Mouse (Mus musculus): ENCODE measurements around the gene Cited2. TPM values are rescaled to one million over a fixed set of nuclear protein-coding genes. Genes with fewer than 3 reads are reported as not detected.

The Cited2 gene
- 48.5 and 49.6 TPM in 2 replicates for polyA plus RNA-seq (2016; fragmentation: Nextera tagmentation; extraction: Ambion mirVana)

DNA sequence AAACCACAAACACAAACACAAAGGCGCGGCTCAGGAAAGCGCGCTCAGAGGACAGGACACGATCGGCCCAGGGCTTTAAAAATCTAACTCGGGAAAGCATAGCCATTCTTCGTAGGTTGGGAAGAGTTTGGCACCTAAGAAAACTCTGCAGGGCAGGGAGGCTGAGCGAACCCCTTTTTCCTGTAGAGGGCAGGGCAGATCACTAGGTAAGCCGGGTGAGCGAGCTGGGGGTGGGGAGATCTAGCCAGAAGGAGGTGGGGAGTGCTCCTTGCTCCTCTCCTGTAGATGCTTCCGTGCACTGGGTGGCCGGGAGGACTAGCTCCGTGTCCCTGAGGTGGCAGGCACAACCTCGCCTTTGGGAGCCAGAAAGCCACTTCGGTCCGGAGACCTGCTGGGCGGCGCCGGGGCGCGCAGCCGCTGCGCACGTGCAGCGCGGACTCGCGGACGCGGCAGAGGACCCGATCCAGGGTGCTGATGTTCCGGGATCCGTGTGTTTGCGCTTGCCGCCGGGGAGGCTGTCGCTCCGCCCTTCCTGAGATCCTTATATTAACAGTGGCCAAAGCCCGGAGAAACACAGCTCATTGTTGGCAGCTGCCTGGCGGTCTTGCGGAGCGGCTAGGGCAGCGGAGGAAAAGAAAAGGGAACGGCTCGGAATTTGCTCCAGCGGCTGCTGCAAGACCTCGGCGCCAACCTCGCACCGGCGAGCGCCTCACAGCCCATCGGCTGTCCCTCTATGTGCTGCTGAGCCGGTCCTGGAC lies at the start of gene Cited2:
Cited2 (plus strand) TSS at position 566 of the 758 bp plus-strand sequence.
- peak within 1 kb of the TSS; percentile 84 for H3K4me2 ChIP-seq
- H3K27me3 ChIP-seq (replicated peaks): no peaks in the 10 kb centered on the region
- peak within 1 kb of the TSS; percentile 100 for H3K27ac ChIP-seq (ENCODE audit: poor library complexity, severe bottlenecking)
- H3K4me1 ChIP-seq (replicated peaks): peaks cover 40% of the 10 kb centered on the region
- H3K4me3 ChIP-seq: peak within 1 kb of the TSS; percentile 88
- peak; percentile 85 for ATAC-seq (ENCODE audit: insufficient number of reproducible peaks, low FRiP score)
- H3K36me3 ChIP-seq: no peaks in the 10 kb centered on the region; the same call in 1 of the 2 replicates
- WGBS: under 1% methylated on average over 55 of the region's 55 CpGs
- H3K9ac ChIP-seq: peak within 1 kb of the TSS; percentile 98
- H3K9me3 ChIP-seq (replicated peaks): no peaks in the 10 kb centered on the region

DNA sequence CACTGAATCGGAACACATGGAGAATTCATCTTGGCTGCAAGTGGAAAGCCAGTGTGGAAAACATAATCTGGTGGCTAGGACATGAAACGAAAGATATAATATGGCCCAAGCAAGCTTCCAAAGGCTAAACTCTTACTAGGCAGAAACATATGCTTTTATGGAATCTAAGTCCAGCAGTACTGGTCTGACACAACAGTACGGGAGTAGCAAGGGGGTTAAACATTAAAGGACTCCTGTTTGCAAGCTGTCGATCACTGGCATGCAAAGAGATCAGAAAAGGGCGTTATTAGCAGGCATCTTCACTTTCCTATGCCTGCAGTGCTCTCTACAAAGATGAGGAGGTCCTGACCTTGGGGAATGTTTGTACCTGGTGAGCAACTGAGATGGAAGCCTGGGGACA lies 48.6 kb upstream of the Cited2 start:
- Histone ChIP-seq H3K9ac (no peak overlapping the region), H3K36me3 (no peaks in the 10 kb centered on the region), H3K27me3 (replicated peaks) (no peaks in the 10 kb centered on the region), H3K4me1 (replicated peaks) (no peaks in the 10 kb centered on the region), H3K4me3 (no peak overlapping the region), H3K9me3 (replicated peaks) (no peaks in the 10 kb centered on the region), H3K27ac (ENCODE audit: poor library complexity, severe bottlenecking) (no peak overlapping the region), H3K4me2 (no peak overlapping the region)
- ATAC-seq (ENCODE audit: insufficient number of reproducible peaks, low FRiP score): no peak
- 82% methylated on average over 5 of the region's 5 CpGs for WGBS

DNA sequence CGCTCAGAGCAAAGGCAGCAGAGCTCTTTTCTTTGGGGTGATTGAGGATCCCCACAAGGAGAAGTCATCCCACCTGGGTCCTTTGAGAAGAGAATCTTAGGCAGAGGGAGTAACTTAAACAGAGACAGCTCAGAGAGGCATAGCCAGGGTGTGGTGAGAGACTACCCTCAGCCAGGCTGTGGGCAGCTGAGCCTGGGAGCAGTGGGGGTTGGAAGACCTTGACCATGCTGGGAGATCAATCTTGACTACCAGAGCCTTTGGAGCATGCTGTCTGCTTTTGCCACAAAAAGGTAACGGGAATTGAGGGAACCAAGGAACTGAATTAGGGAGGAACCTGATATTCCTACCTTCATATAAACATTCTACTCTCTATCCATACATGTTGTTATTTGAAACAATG lies 48.1 kb upstream of the Cited2 start:
- no peaks in the 10 kb centered on the region for H3K9me3 ChIP-seq (replicated peaks)
- 89% methylated on average over 2 of the region's 2 CpGs for WGBS
- H3K9ac ChIP-seq: no peak overlapping the region
- H3K27me3 ChIP-seq (replicated peaks): no peaks in the 10 kb centered on the region
- no peak for ATAC-seq (ENCODE audit: insufficient number of reproducible peaks, low FRiP score)
- no peak overlapping the region for H3K27ac ChIP-seq (ENCODE audit: poor library complexity, severe bottlenecking)
- no peak overlapping the region for H3K4me2 ChIP-seq
- H3K36me3 ChIP-seq: no peaks in the 10 kb centered on the region
- no peaks in the 10 kb centered on the region for H3K4me1 ChIP-seq (replicated peaks)
- no peak overlapping the region for H3K4me3 ChIP-seq

DNA sequence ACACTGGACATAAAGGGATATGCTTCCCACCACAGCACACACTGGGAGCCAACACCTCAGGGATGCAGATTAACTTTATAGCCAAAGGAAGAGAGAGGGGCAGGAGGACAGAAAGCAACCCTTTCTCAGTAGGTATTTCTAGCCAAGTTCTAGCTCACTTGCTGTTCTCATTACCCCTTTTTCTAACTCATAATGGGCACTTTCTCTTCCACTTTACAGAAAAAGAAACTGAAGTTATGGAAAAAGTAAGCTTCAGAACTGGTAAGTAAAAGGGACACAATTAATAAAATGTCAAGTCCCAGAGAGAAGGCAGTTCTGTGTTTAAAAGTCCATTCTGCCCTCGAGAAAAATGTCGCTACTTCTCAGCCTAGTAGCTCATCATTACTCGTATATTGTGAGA lies 46.6 kb upstream of the Cited2 start:
- Histone ChIP-seq H3K9me3 (replicated peaks) (no peaks in the 10 kb centered on the region), H3K27me3 (replicated peaks) (no peaks in the 10 kb centered on the region), H3K4me1 (replicated peaks) (peaks cover 7% of the 10 kb centered on the region), H3K36me3 (no peaks in the 10 kb centered on the region), H3K4me2 (no peak overlapping the region), H3K27ac (ENCODE audit: poor library complexity, severe bottlenecking) (no peak overlapping the region), H3K4me3 (no peak overlapping the region), H3K9ac (no peak overlapping the region)
- ATAC-seq (ENCODE audit: insufficient number of reproducible peaks, low FRiP score): no peak
- WGBS: 83% methylated on average over 3 of the region's 3 CpGs

DNA sequence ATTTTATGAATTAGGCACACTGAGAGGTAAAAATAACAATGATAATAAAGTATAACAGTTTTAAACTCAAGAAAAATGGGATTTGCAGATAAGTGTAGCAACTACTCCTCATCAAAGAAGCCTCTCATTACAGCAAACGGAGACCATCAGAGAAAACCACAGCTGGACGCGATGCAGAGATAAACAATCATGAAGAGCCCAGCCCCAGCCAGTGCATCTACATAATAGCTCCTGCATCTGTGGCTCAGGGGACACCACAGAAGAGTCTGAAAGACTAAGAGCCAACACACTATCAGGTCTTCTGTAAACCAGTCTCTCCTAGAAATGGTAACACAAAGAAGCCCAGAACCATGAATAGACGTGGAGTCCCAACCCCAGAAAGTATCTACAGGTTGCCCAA lies 45.7 kb upstream of the Cited2 start:
- WGBS: 59% methylated on average over 4 of the region's 4 CpGs
- Histone ChIP-seq H3K36me3 (no peaks in the 10 kb centered on the region), H3K4me1 (replicated peaks) (peaks cover 7% of the 10 kb centered on the region), H3K4me2 (no peak overlapping the region), H3K9ac (no peak overlapping the region), H3K27ac (ENCODE audit: poor library complexity, severe bottlenecking) (no peak overlapping the region), H3K9me3 (replicated peaks) (no peaks in the 10 kb centered on the region), H3K27me3 (replicated peaks) (no peaks in the 10 kb centered on the region), H3K4me3 (no peak overlapping the region)
- no peak for ATAC-seq (ENCODE audit: insufficient number of reproducible peaks, low FRiP score)

DNA sequence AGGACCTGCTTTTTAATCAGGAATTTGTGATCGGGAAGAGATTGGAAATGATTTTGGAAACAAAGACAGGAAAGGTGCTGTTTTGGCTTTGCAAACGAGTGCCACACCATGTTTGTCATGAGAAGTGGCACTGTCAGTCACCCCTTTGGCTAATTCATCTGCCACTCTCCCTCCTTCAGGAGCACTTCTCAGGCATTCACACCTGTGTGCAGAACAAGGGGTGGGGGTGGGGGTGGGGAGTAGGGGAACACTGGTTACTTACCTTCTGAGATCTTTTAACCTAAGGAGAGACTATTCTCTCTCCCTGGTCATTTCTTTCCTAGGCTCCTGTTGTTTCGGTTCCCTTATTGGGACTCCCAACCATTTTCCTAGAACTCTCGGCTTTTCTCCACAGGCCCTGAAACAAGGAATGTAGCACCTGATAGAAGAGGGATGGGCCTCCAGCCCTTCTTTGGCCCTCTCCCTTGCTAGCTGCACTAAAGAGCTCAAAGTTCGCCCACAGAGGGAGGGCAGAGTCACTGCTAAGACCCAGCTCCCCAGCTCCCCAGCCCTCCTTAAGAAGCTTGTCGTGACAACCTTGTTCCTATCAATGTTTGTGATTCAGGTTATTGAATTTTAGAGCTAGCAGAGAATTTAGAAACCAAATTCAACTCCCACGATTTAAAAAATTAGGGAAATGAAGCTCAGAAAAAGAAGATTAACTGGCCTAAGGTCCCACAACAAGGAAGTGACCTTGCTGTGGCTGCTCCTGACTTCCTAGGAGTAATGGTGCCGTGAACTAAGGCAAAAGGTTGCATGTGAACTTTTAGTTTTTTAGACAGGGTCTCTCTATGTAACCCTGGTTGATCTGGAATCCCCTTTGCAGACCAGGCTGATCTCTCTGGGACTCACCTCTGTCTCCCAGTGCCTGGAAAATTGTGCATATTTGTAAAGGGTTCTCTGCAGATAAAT lies 42.3 kb upstream of the Cited2 start:
- Histone ChIP-seq H3K4me2 (no peak overlapping the region), H3K36me3 (no peaks in the 10 kb centered on the region), H3K4me3 (no peak overlapping the region), H3K9ac (no peak overlapping the region), H3K27ac (ENCODE audit: poor library complexity, severe bottlenecking) (no peak overlapping the region), H3K4me1 (replicated peaks) (peaks cover 7% of the 10 kb centered on the region), H3K27me3 (replicated peaks) (no peaks in the 10 kb centered on the region), H3K9me3 (replicated peaks) (no peaks in the 10 kb centered on the region)
- WGBS: 49% methylated on average over 8 of the region's 8 CpGs
- ATAC-seq (ENCODE audit: insufficient number of reproducible peaks, low FRiP score): no peak

DNA sequence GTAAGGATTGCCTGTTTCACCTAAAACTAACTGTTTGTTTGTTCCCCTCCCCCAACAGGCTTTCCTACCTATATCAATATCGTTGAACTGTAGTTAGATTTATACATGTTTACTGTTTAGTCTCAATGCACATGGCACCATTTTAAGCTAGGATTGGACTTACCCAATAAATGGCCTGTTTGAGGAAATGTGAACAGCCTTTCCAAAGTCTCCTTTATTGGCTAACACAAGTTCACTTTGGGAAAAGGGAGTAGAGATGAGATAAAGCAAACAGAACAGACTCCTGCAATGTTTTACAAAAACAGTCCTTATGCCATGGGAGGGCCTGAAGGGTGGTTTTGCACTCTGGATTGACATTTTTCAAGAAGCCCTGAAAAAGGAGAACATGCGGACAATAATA lies 41.6 kb upstream of the Cited2 start:
- Histone ChIP-seq H3K4me2 (no peak overlapping the region), H3K27ac (ENCODE audit: poor library complexity, severe bottlenecking) (no peak overlapping the region), H3K4me3 (no peak overlapping the region), H3K27me3 (replicated peaks) (no peaks in the 10 kb centered on the region), H3K36me3 (no peaks in the 10 kb centered on the region), H3K9ac (no peak overlapping the region), H3K9me3 (replicated peaks) (no peaks in the 10 kb centered on the region), H3K4me1 (replicated peaks) (peaks cover 7% of the 10 kb centered on the region)
- 79% methylated on average over 2 of the region's 2 CpGs for WGBS
- ATAC-seq (ENCODE audit: insufficient number of reproducible peaks, low FRiP score): no peak

DNA sequence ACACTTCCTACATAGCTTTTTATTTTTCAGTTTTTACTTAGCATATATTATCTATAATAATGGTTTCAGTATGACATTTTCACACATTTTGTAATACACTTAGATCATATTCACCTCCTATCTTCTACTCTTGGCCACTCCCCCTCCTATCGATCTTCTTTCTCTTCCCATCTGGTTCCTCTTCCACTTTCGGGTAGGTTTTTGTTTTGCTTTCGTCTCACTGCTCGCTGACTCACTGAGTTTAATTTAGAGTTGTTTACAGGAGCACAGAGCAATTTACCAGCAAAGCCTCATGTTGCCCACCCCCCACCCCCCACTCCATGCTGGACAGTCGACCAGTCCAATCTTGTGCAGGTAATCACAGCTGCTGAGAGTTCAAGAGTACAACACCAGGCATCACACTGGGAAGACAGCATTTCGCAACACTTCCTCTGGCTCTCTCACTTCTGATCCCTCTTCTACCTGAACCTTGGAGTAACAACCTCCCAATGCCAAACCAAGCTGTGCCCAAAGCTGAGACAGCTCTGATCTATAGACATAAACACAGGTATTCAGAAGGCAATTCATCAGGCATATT lies 39.1 kb upstream of the Cited2 start:
- Histone ChIP-seq H3K9ac (no peak overlapping the region), H3K27me3 (replicated peaks) (no peaks in the 10 kb centered on the region), H3K36me3 (no peaks in the 10 kb centered on the region), H3K9me3 (replicated peaks) (no peaks in the 10 kb centered on the region), H3K4me2 (no peak overlapping the region), H3K4me3 (no peak overlapping the region), H3K4me1 (replicated peaks) (peaks cover 7% of the 10 kb centered on the region), H3K27ac (ENCODE audit: poor library complexity, severe bottlenecking) (no peak overlapping the region)
- no peak for ATAC-seq (ENCODE audit: insufficient number of reproducible peaks, low FRiP score)
- 48% methylated on average over 6 of the region's 6 CpGs for WGBS

DNA sequence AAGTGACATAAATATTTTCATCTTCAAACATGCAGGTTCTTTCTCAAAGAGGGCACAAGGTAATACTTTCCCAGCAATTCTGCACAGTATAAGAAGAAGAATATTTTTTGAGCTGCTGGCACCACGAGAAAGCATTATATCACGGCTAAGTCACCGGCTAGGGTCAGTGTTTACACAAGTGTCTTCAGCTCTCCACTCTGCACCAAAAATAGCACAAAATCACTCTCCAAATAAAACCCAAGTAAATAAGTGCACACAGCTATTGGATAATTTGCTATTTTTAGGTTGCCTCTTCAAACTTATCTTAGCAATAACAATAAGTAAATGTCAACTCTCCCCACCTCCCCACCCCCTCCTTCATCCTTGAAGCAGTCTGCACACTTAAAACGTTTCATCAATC lies 33.2 kb upstream of the Cited2 start:
- 17% methylated on average over 4 of the region's 4 CpGs for WGBS
- ATAC-seq (ENCODE audit: insufficient number of reproducible peaks, low FRiP score): no peak
- H3K4me2 ChIP-seq: no peak overlapping the region

DNA sequence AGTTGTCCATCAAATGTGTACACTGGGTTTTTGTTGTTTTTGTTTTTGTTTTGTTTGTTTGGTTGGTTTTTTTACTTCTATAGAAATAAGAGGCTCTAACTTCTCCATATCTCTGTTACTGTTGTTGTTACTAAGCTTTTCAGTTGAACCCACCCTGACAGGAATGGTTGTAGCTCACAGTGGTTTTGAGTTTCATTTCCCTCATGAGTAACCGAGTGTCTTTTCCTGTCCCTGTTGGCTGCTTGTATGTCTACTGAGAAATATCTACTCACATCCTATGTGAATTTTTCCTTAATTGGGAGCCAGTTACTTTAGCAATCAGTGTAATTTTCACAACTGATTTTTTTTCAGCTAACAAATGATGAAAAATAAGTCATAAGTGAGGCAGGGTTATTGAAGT lies 31.3 kb upstream of the Cited2 start:
- Histone ChIP-seq H3K4me2 (no peak overlapping the region), H3K9me3 (replicated peaks) (no peaks in the 10 kb centered on the region), H3K4me3 (no peak overlapping the region), H3K9ac (no peak overlapping the region), H3K27me3 (replicated peaks) (no peaks in the 10 kb centered on the region), H3K4me1 (replicated peaks) (no peaks in the 10 kb centered on the region), H3K36me3 (no peaks in the 10 kb centered on the region), H3K27ac (ENCODE audit: poor library complexity, severe bottlenecking) (no peak overlapping the region)
- no peak for ATAC-seq (ENCODE audit: insufficient number of reproducible peaks, low FRiP score)
- 68% methylated on average over 1 of the region's 1 CpGs for WGBS

More for the DNA sequence above, 33.2 kb upstream of the Cited2 start:
- Histone ChIP-seq H3K9ac (no peak overlapping the region), H3K36me3 (no peaks in the 10 kb centered on the region), H3K27me3 (replicated peaks) (no peaks in the 10 kb centered on the region), H3K9me3 (replicated peaks) (no peaks in the 10 kb centered on the region), H3K4me3 (no peak overlapping the region), H3K4me1 (replicated peaks) (no peaks in the 10 kb centered on the region), H3K27ac (ENCODE audit: poor library complexity, severe bottlenecking) (no peak overlapping the region)

DNA sequence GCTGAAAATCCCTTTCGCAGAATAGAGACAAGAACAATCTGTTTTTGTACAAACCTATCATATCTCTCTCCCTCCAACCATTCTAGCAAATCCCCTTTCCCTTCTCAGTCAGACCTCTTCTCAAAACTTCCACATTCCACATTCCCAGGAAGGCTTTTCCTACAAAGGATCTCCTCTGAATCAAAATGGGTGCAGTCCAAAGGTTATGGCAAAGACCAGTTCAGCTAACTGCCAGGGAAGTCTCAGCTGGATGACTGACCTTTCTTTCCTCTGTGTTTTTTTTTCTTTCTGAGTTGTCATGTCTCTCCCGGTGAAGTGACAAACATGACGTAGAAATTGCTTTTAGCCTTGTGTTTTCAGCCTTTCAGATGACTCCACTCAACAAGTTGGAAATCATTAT lies 27.2 kb upstream of the Cited2 start:
- no peak for ATAC-seq (ENCODE audit: insufficient number of reproducible peaks, low FRiP score)
- H3K4me1 ChIP-seq (replicated peaks): no peaks in the 10 kb centered on the region
- H3K27ac ChIP-seq (ENCODE audit: poor library complexity, severe bottlenecking): no peak overlapping the region
- WGBS: 82% methylated on average over 3 of the region's 3 CpGs
- no peaks in the 10 kb centered on the region for H3K27me3 ChIP-seq (replicated peaks)
- H3K9ac ChIP-seq: no peak overlapping the region
- H3K4me3 ChIP-seq: no peak overlapping the region
- no peak overlapping the region for H3K4me2 ChIP-seq
- H3K9me3 ChIP-seq (replicated peaks): no peaks in the 10 kb centered on the region
- no peaks in the 10 kb centered on the region for H3K36me3 ChIP-seq

All from heart, embryonic 12.5 days (tissue).